Mouse (Mus musculus) urinary bladder, postnatal 36 days (tissue): Measurements from ENCODE around the gene Nxph3.

ENCODE experiments used
- DNase-seq, 2 experiments: peaks; one replicate each; pipeline ENCODE4 v3.0.0; 2022; ENCODE audit warnings: low spot score in 2 of 2, mixed read lengths in 1 of 2

Nxph3 gene

DNA sequence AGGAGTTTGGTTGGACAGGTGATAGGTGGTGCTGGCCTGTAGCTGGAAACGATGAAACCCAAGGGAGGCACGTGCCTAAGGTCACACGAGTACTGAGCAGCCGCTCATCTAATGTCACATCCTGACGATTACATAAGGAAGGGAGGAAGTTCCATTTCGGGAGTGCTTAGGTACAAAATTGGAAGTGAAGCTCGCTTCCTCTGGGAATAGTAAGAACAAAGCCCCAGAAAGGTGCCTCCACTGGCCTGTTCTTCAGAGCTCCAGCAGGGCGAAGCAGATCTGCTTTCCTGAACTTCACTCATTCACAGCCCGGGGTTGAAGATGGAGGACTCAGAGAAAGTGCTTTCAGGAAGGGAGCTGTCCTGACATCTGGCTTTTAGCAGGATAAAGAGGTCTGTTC lies 20.4 kb downstream of the Nxph3 start:
- DNase-seq, result no peak

DNA sequence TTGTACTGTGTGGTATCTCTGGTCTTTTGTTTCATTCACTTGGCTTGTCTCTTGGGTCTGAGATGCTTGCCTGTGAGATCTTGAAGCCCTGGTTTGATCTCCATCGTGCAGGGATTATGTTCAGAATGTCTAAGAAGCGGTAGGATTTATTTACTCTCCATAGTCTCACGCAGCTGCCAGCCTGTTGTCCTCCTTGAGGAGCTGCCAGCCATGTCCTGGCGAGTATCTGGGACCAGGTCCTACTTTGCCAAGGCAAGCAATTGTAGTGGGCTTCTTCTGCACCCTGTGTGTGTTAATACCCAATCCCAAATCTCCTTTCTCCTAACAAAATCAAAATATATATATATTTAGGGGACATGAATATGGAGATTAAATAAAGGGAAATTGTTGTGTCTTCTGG lies 21.4 kb downstream of the Nxph3 start:
- DNase-seq, result no peak

DNA sequence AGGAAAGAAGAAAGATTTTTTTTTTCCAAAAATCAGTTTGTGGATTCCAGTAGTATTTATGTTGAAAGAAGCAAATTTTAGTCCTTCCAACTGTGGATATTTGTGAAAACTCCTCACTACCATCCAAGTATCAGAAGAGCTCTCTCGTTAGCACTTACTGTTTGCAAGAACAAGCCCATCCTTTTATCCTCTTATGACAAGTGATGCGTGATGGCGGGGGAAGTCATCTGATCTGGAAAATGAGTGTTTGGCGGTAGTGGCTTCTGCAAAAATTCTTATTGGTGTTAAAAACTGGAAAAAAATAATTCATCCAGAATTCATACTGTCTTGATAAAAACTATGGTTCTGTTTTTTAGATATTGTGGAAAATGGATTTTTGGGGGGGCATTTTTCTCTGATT lies 22.1 kb downstream of the Nxph3 start:
- no peak for DNase-seq

DNA sequence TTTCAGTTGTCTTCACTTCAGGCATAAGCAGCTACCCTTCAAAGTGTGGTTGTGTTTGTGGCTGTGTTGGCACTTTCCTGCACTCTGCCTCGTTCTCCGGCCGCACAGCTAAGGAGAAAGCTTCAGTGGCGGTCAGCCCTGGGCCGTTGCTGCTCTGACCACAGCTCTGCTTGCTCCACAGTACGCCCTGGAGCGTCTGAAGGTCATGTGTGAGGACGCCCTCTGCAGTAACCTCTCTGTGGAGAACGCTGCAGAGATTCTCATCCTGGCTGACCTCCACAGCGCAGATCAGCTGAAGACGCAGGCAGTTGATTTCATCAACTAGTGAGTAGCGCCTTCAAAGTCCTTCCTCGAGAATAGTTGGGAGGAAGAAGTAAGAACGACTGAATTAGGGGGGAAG lies 24.3 kb downstream of the Nxph3 start:
- no peak for DNase-seq

DNA sequence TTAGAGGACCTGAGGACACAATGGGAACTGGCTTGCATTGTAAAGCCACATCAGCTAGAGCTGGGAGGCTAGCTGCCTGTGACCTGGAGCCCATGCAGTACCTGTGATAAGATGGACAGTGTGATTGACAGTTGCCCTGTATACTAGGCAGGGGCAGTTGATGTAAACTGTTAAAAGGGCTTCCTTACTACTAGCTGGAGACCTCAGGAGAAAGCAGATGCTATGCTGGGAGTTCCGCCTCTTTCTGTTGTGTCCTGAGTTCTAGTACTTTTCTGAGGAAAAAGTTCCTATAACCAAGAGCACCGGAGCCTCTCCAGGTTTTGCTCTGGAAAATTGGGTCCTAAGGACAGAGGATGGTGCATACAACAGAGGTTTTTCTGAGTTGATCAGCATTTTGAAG lies 27.1 kb downstream of the Nxph3 start:
- DNase-seq, result no peak

DNA sequence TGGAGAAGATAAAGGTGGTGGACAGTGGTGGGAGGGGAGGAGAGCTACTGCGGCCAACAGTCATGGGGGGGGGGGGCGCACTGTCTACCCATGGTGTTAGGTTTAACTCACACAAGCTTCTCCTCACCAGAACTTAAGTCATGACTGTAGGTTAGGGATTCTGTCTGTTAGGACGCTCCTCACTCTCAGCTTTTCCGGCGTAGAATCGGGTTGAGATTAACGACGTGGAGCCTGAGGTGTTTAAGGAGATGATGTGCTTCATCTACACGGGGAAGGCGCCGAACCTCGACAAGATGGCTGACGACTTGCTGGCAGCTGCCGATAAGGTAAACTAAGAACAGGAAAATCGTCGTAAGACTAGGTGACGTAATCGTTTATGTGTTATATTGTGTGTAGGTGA lies 28.7 kb downstream of the Nxph3 start:
- no peak for DNase-seq

DNA sequence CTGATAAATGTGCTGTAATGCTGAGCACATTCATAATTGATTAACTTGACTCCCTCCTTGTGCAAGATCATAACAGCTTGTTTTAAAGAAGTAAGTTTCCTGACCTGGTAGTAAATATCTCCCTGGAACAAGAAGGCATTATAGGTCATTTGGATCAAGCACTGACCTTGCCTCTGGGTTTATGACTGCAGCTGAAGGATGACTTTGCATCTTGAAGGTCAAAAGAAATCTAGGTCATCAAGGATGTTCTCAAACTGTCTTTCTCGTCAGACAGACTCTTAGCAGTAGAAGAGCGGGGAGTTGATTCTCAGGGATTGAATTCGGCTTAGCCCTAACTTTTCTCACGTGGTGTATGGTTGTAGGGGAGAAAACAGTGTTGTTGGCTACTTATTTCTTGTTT lies 33.7 kb downstream of the Nxph3 start:
- DNase-seq, result no peak

DNA sequence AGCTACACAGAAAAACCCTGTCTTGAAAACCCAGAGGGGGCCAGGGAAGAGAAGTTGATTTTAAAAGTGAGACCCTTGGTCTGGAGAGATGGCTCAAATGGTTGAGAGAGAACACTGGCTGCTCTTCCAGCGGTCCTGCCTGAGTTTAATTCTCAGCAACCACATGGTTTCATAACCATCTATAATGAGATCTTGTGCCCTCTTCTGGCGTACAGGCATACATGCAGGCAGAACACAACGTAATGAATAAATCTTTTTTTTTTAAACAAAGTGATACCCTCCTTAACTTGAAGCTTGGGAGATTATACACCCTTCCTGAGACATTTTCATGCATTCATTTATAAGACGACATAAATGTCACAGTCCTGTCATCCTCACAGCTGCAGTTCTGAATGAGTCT lies 34.9 kb downstream of the Nxph3 start:
- no peak for DNase-seq

DNA sequence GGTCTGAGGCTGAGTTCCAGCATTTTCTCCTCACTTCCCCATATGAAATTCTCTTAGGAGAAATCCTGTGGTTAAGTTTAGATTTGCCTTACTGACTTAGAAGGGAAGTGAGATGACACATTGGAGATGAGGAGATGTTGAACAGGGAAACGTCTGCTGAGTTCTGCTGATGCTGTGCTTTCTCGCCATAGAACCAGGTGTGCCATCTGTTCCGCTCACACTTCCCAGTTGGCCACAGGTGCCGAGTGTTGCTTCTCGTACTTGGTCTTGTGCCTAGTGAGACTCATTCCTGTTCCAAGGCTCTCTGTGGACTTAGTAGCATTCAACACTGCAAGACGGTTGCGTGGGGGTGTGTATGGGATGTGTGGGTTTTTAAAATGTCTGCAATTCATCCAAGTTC lies 38.0 kb downstream of the Nxph3 start:
- no peak for DNase-seq

DNA sequence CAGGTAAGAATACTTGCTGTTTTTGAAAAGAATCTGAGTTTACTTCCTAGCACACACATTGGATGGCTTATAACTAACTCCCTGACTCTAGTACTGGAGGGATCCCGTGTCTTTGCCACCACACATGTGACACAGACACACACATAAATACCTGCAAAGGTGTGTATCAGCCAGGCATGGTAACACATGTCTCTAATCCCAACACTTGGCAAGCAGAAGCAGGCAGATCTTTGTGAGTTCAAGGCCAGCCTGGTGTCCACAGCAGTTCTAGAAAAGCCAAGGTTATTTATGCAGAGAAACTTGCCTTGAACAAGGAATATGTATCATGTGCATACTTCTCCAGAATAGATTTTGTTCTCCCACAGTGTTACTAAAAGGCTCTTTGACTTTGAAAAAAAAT lies 40.9 kb downstream of the Nxph3 start:
- no peak for DNase-seq

DNA sequence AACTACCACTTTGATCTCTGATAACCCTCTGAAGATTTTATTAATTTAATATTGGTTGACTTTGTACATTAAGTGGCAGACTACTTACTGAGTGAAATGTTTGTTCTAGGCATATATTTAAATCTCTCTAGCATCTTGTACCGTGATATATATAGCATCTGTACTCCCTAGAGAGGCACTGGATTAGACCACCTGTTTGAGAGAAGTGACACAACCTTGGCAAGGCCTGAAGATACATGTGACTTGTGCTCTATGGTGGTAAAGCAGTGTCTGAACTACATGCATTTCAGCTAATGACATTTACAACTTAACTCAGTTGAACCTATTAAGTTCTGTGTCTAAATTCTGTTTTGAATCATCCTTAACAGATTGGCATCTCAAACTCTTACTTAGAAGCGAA lies 41.4 kb downstream of the Nxph3 start:
- no peak for DNase-seq

DNA sequence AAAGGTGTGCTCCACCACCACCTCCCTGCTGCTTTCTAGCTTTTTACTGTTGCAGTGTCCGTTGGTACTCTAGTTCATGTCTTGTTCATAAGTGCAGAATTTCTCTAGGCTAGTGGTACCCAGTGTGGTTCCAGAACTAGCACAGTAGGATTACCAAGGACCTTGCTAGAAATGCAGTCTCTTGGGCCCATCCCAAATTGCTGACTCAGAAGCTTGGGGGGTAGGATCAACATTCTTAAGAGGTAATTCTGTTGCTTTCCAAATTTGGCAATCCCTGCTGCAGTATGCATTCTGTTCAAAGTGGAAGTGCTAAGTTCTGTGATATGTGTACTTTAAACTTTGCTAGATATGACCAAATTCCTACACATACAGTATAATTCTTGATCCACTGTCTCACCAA lies 46.6 kb downstream of the Nxph3 start:
- no peak for DNase-seq

DNA sequence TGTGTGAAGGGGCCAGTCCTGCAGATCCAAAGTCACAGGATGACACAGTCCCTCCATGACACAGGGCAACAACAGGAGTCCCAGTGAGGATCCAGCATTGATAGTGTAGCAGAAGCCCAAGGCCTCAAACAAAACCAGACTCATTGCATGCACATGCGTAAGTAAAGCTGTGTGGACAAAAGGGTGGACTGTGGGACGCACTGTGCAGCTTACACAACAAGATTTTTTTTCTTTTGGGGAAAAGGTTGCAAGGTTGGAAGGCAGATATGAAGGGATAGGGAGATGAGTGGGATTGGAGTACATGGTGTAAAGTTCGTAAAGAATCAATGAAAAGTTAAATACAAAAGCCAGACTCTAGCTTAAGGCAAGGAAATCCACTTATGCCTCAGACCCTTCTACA lies 52.2 kb downstream of the Nxph3 start:
- no peak for DNase-seq

DNA sequence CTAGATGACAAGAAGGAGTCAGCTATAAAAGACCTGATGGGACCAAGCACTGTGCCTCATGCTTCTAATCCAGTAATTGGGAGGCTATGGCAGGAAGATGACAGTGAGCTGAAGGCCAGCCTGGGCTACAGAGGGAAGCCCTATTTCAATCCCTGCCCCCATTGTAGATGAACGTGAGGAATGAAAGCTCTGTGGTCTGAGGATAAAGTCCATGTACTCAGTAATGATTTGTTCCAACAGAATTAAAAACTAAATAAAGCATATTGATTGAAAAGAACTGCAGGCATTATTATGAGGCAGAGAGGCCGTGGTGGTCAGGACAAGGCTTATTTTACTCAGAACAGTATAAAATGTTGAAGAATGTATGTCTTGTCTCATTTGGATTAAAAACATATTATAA lies 53.5 kb downstream of the Nxph3 start:
- no peak for DNase-seq
